Mouse (Mus musculus) natural killer cell, adult 2 months (primary cell): ENCODE measurements around the gene Kcnk16.

ENCODE experiments used
- DNase-seq, 2 experiments: peaks; one replicate each; pipeline ENCODE4 v3.0.0; 2022; ENCODE audit warnings: low spot score in 2 of 2

Kcnk16 gene

DNA sequence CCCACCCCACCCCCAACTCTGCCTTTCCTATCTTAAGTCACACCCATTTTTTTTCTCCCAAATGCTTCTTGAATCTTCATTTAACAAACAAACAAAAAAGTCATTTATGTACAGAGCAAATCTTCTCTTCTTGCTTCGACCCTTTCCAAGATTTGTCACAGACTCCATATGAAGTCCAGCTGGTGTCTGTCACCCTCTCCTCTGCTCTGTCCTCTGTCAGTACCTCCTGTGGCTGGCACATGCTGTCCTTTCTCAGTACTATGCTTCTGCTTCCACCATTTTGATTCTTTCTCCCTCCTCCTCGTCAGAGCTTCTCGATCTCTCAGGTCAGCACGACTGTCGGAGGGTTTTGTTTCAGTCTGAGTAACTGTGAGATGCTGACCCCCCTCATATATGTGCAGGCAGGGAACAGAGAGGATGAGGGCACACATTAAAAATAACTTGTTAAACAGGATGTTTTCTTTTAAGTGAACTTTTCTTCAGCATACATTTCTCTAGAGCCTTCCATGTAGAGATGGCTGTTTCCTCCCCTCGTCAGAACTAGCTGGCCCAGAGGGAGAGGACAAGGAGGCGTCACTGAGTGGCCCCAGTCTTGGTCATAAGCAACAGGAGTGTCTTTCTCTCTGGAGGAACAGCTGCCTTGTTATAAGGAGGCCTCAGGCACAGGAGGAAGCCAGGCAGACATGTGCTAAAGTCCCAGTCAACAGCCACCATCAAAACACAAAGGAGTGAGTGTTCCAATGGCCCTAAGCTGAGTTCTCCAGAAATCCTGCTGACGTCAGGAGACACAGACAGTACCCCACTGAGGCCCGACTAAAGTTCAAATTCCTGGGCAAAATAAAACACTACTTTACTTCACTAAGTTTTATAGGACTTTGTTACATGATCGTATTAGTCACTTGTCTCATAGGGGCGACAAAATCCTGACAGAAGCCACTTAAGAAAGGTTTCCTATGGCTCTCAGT is 35.7 kb downstream of the Kcnk16 start:
- no peak for DNase-seq

DNA sequence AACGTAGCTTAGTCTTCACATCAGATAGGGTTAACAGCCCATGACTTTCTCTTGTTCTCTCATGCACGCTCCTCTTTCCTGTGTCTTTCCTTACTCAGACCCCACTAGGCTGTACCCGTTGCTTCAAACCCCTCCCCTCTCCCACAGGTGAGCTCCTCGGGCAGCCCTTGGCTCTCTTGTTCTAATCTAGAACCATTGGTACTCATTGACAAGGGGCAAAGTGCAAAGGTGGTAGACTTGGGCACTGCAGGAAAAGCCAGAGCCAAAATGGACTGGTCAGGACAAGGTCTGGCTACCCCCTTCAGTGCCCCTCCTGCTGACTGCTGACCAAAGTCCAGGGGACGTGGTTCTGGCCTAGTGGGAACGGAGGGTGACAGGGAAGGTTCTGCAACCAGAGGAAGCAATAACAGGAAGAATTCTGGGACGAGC is 38.9 kb downstream of the Kcnk16 start:
- DNase-seq: no peak

DNA sequence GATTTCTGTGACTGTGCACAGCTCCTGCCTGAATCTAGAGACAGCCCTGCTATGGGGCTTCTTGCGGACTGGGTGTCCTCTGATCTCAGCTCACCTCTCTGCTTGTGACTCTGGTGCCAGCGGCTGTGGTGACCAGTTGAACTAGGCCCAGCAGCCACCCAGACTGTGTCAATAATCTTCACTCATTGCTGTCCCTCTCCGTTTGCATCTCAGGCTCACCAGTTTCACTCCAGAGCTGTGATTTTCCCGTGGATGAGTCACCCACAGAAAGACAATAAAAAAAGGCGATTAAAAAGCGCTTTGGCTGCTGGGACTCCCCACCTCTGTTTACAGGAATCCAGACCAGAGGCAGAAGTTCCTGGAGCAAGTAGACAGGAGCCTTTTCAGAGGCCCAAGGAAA is 39.6 kb downstream of the Kcnk16 start:
- DNase-seq: no peak

DNA sequence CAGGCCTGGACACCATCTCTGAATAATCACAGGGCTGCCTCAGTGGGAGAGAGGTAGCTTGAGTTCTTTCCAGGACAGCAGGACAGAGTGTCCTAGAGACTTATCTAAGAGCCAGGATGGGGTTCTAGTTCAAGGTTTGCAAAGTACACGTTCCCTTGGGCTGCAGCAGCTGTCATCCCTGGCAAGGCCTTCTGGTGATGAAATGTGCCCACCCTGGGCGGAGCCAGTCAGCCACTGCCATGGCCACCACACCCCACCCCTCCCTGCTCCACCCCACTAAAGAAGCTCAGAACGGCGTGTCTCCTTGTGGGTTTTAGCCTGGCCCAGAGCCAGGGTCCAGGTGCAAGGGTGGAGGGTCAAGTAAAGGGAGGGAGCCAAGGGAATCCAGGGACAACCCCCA is 40.7 kb downstream of the Kcnk16 start:
- no peak for DNase-seq

DNA sequence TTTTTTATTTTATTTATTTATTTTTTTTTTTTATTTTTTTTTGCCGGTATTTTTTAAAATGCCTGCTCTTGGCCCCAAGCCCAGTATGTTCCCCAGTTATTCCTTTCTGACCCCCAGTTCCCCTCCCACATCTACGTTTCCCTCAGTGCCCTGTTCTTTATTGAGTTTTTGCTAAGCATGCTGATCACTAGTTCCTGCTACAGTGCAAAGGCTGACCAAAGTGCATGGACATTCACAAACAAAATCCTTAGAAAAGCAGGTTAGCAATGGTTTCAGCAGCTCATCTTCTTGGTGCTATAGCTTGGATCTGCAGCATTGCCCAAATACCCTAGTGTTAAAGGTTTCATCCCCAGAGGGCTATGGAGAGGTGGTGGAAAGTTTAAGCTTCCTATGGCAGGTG is 42.0 kb downstream of the Kcnk16 start:
- no peak for DNase-seq

DNA sequence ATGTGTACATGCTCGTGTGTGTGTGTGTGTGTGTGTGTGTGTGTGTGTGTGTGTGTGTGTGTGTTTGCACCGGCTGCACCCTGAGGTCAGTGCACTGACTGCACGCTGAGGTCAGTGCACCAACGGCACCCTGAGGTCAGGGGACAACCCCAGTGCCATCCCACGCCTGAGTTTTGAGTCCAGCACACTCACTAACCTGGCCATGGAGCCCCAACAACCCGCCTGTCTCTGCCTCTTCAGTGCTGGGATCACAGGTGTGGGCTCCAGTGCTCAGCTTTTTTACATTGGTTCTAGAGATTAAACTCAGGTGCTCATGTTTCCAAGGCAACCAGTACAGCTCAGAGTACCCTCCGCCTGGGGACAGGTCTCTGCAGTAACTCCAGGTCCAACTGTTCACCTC is 42.5 kb downstream of the Kcnk16 start:
- no peak for DNase-seq

DNA sequence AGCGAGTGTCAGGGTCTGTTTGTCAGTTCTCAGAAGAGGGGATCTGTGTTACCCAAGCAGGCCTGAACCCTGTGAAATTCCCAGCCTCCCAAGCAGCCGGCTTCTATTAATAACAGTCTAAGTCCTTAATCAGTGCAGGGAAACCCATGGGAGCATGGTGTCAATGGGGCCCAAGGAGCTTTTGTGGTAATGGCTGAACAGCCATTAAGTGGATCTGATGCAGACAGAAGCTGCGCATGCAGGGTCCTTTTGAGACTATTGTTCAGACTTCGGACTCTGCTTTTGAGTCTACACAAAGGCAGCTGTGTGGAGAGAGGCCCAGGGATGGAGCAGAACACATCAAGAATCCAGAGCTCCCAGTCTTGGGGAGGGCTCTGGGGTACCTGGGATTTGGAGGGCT is 43.5 kb downstream of the Kcnk16 start:
- DNase-seq: no peak

DNA sequence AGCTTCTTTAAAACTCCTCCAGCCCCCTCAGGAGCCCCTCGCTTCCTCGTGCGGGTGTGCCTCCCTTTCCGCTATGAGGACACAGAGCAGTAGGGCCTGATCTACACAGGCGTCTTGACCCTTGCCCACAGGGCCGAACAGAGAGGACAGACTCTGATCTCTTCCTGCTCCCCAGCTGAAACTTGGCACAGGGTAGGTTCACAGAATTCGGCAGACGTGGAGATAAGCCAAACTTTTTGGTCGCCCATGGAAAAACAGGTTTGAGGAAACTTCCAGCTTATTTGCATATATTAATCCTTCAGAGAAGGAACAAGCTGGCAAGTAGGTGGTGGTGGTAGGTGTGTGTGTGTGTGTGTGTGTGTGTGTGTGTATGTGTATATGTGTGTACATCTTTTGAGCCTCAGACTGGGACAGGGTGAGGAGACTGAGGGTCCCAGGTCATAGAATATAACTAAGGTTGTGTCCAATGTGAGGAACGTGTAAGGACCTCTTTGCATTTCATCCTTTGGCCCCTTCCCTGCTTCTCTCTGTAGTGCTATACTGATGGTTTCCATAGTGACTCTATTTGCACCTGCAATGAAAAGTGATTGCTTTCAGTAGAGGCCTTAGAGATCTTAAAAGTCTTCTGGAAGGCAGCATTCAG is 44.3 kb downstream of the Kcnk16 start:
- no peak for DNase-seq

DNA sequence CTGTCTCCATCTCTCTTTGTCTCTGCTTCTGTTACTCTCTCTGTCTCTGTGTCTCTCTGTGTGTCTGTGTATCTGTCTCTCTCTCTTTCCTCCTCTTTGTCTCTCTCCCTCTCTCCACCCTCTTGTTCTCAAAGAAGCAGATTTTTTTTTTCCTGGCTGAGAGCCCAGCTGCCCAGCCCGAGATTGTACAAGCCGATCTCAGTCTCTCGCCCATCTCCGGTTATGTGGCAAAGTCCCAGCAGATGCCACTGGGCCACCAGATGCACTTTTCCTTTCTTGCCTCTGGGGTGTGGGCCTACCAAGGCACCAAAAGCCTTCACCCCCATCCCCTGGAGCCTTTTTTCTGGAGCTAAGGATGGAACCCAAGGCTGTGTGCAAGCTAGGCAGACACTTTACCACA is 44.8 kb downstream of the Kcnk16 start:
- DNase-seq: no peak

DNA sequence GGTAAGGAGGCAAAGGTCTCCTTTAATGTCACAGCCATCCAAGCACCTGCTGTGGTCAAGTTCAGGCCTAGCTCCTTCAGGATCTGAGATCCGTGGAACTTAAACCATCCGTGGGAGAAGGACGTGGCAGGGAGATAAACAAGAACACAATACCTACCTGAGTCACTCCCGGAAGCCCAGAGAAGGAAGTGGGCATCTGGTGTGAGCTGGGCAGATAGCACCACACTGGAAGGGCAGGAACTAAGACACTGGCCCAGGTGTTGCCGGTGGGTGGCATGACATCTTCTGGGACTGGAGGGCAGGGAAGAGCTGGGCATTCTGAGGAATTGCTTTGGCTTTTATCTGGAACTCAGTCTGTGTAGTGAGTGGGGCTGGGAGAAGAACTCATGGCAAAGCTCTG is 45.7 kb downstream of the Kcnk16 start:
- no peak for DNase-seq

DNA sequence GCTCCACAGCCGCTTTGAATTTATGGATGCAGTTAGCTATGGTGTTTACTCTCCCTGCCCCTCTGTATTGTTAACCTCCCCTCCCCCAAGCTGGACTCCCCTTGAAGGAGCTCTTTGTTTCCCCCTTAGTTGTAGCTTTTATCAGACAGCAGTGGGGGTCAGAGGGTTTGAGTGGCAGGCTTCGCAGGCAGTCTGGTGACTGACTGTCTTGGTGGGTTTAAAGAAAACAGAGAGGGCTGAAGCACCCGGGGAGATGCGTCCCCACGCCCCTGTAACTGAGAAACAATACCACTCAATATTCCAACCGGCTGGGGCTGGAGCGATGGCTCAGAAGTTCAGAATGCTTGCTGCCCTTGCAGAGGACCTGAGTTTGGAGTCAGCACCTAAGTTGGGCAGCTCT is 47.9 kb downstream of the Kcnk16 start:
- no peak for DNase-seq

DNA sequence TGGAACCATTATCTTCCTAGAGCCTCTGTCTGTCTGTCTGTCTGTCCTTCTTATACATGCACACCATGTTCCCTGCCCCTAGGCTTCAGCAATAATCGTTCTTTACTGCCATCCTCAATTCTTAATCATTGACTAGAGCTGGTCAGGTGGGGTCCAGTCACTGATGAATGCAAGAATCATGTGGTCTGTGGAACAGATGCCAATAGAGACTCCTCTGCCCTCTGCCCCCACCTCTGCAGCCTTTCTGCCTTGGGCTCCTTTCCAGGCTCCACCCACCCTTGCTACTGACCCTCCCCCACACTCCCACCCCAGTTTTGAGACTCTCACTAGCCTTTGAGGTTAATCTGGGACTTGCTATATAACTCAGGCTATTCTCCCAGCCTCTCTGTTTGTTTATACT is 49.1 kb downstream of the Kcnk16 start:
- no peak for DNase-seq

DNA sequence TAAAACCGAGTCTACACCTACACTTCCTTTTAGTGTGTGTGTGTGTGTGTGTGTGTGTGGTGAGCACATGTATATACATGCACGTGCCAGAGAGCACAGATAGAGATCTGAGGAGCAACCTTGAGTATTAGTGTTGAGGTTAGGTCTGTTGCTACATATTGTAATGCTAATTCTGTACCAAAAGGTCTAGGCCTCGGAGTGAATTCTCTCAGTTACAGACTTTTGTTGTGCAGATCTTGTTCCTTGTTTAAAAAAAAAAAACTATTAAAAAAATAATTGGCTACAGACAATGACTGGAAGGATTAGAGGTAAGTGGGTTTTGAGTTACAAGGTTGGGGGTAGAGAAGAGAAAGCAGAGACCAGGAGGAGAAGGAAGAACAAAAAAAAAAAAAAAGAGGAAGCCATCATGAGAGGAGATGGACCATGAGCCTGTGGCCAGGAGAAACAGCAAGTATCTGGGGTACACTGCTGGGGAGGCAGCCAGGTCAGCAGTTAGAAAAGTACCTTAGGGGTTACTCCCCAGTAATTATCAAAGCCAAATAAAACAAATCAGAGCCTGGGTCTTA is 51.6 kb downstream of the Kcnk16 start:
- DNase-seq: no peak

DNA sequence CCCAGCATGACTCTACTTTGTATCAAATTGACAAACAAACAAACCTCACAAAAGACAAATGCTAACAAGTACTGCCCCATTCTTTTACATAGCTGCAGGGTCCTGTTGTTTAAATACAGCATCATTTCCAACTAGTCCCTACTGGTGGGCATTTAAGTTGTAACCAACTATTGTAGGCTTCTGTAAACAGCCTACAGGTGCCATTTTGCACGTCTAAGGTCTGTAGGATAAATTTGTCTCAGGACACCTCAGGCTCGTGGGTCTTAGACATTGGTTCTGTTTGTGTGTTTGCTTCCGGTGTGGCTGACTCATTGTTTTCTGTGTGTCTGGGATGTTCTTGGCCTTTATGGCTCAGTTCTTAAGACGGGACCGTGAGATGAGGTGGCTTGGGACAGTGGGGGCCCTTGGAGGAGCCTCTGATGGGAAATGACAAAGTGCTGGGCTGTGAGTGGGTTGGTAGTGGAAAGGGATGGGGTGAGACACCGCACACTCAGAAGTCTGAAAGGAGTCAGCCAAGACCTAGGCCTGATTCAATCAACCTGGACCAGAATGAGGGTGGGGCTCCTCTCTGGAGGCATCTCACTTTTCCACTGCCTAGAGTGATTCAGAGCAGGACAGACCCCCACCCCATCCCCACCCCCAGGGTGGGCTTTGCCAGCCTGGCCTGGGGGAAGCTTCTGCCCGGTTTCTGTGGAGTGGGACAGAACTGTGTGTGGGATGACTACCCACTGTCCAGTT is 52.3 kb downstream of the Kcnk16 start:
- DNase-seq: no peak

DNA sequence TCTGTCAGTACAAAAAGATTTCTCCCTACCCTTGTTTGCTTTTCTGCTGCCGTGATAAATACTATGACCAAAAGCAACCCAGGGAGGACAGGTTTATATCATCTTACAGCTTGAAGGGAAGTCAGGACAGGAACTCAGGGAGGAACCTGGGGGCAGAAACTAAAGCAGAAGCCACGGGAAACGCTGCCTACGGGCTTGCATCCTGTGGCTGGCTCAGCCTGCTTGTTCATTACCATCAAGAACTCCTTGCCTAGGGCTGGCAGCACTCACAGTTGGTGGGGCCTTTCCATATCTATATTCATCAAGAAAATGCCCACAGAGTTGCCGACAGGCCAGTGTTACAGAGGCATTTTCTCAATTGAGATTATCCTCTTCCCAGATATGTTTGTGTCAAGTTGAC is 53.2 kb downstream of the Kcnk16 start:
- no peak for DNase-seq

DNA sequence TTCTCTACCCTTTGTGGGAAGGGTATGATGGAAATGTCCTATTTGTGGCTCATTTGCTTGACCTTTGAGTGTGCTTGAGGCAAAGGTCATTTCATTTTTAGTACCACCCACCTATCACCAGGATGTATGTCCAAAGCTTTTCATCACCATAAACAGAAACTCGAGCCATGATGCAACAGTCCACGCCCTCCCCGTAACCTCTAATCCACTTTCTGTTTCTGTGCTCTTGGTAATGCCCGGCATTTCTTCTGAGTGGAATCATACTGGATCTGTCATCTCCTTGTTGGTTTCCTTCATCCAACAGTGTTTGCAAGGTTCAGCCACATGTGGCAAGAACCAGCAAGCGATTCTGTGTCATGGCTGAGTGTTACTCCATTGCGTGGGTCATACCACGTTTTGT is 54.9 kb downstream of the Kcnk16 start:
- DNase-seq: no peak

DNA sequence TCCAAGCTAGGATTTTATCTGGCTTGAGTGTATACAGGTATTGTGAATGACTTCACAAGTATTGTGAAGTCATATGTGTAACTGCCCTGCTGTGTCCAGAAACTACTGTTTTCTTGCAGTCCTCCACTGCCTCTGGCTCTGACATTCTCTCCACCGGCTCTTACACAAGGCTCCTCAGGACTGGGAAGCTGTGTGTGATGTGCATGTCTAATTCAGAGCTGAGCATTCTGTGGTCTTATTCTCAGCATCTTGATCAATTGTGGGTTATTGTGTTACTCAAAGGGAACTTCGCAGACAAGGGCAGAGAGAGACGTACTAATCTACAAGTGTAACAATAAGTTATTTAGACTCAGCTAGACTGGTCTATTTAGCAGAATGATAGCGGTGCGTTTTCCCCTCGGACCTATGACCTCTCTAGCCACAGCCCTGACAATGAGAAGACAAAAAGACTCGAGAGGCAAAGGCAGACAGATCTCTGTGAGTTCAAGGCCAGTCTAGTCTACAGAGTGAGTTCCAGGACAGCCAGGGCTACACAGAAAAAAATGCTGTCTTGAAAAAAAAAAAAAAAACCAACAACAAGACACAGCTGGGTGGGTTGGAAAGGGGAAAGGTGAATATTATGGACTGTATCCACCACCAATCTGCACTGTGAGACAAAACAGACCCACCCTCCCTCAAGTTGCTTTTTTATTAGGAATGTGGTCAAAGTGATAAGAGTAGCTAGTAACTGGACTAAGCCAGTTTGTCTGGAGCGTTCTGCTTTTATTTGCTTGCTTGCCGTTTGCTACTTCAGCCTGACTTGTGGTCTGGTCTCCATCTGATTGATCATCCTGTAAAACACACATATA is 57.0 kb downstream of the Kcnk16 start:
- no peak for DNase-seq
